Mouse (Mus musculus): Measurements from ENCODE around the gene Pcbd2.
A peak's percentile ranks its signal among the peaks of the same experiment; 100 is the strongest.

DNA sequence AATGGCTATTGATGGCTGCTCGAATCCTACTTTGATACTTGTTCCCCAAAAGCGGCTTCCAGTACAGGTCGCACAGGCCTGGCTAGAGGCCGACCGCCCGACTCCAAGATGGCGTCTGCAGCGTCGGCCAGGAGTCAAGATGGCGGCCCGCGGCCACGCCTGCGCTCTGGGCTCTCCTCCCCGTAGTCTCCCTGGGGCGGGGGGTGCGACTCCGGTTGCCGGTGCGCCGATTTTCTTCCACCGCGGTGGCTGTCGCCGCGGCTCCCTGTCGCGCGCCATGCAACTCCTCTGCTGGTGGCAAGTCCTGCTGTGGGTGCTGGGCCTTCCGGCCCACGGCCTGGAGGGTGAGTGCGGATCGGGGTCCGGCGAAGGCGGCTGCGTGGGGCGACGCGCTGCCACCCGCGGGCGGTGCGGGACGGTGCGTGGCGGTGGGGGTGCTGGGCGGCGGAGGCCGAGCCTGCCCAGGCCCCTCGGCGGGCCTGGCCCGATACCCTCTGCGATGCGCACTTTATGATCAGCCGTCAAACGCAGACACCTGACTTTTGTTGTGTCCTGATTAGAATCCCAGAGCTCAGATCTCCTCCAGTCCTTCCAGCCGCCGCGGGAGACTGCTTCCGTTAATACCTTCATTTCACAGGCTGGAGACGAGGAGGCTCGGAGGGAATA is 12.5 kb upstream of the Pcbd2 start, which contains the start of gene Txndc15:
- TF ChIP-seq POLR2A (IDR thresholded peaks at IDR 0.05; ENCODE audit: extremely low read depth, insufficient read depth, low read length) (peak; percentile 77), CTCF (IDR thresholded peaks at IDR 0.05; ENCODE audit: low read depth, low read length) (no peak)

All from liver, adult 2 months (tissue).